Mouse (Mus musculus): Measurements from ENCODE around the gene BC004004. TPM values are rescaled to one million over a fixed set of nuclear protein-coding genes. Genes with fewer than 3 reads are reported as not detected.

Gene BC004004
- polyA plus RNA-seq, 1 experiment: 120 TPM

GRCm38 (mm10) chr17:29237267-29237771, 31.3 kb upstream of the BC004004 start:
- no peak for TF ChIP-seq POLR2AphosphoS2 (IDR thresholded peaks at IDR 0.05; ENCODE audit: insufficient read length, low read depth)
- TF ChIP-seq TCF3 (IDR thresholded peaks at IDR 0.05; ENCODE audit: insufficient read length, low read depth): no peak
- no peak for TF ChIP-seq MYOG (IDR thresholded peaks at IDR 0.05; ENCODE audit: control insufficient read depth in 1 of 3, insufficient read depth in 1 of 3, insufficient read length in 2 of 3, low read depth in 2 of 3)
- TF ChIP-seq MYOD1 (IDR thresholded peaks at IDR 0.05; ENCODE audit: control insufficient read depth in 1 of 3, insufficient read length in 2 of 3, low read depth in 2 of 3): no peak
- peaks cover 56% of the 10 kb centered on the region for H3K27me3 ChIP-seq (ENCODE audit: control insufficient read depth, insufficient read depth, insufficient read length)
- H3K36me3 ChIP-seq (ENCODE audit: control insufficient read depth, insufficient read depth): no peaks in the 10 kb centered on the region
- H3ac ChIP-seq (ENCODE audit: control insufficient read depth, insufficient read length): no peak overlapping the region
- H3K4me2 ChIP-seq (ENCODE audit: low read depth): no peak overlapping the region
- no peaks in the 10 kb centered on the region for H3K79me2 ChIP-seq (ENCODE audit: control insufficient read depth, insufficient read depth)
- H3K4me3 ChIP-seq: no peak overlapping the region

GRCm38 (mm10) chr17:29237772-29238420, 30.7 kb upstream of the BC004004 start, which contains the start of gene Cpne5:
Gene Cpne5 (minus strand): TSS chr17:29238167.
- Histone ChIP-seq H3ac (ENCODE audit: control insufficient read depth, insufficient read length) (no peak within 1 kb of the TSS), H3K4me2 (ENCODE audit: low read depth) (peak within 1 kb of the TSS; percentile 6), H3K79me2 (ENCODE audit: control insufficient read depth, insufficient read depth) (no peaks in the 10 kb centered on the region), H3K36me3 (ENCODE audit: control insufficient read depth, insufficient read depth) (no peaks in the 10 kb centered on the region), H3K27me3 (ENCODE audit: control insufficient read depth, insufficient read depth, insufficient read length) (peaks cover 56% of the 10 kb centered on the region), H3K4me3 (no peak within 1 kb of the TSS)
- TF ChIP-seq E2F4 (IDR thresholded peaks at IDR 0.05; ENCODE audit: insufficient read depth) (no peak), POLR2AphosphoS2 (IDR thresholded peaks at IDR 0.05; ENCODE audit: insufficient read length, low read depth) (no peak), USF1 (IDR thresholded peaks at IDR 0.05; ENCODE audit: low read depth) (no peak), MYOG (IDR thresholded peaks at IDR 0.05; ENCODE audit: control insufficient read depth in 1 of 3, insufficient read depth in 1 of 3, insufficient read length in 2 of 3, low read depth in 2 of 3) (no peak), CEBPB (IDR thresholded peaks at IDR 0.05; ENCODE audit: insufficient read depth, poor library complexity, severe bottlenecking) (no peak), MAX (IDR thresholded peaks at IDR 0.05; ENCODE audit: low read depth) (no peak), MYOD1 (IDR thresholded peaks at IDR 0.05; ENCODE audit: control insufficient read depth in 1 of 3, insufficient read length in 2 of 3, low read depth in 2 of 3) (no peak), TCF3 (IDR thresholded peaks at IDR 0.05; ENCODE audit: insufficient read length, low read depth) (no peak), SRF (IDR thresholded peaks at IDR 0.05; ENCODE audit: control insufficient read depth, insufficient read length, low read depth) (no peak)

- Histone ChIP-seq H3K36me3 (ENCODE audit: control insufficient read depth, insufficient read depth) (no peaks in the 10 kb centered on the region), H3K4me2 (ENCODE audit: low read depth) (peak overlapping the region; percentile 6), H3K79me2 (ENCODE audit: control insufficient read depth, insufficient read depth) (no peaks in the 10 kb centered on the region), H3K27me3 (ENCODE audit: control insufficient read depth, insufficient read depth, insufficient read length) (peaks cover 60% of the 10 kb centered on the region), H3K4me3 (no peak overlapping the region), H3ac (ENCODE audit: control insufficient read depth, insufficient read length) (no peak overlapping the region)
- no peak for TF ChIP-seq E2F4 (IDR thresholded peaks at IDR 0.05; ENCODE audit: insufficient read depth)
- TF ChIP-seq CEBPB (IDR thresholded peaks at IDR 0.05; ENCODE audit: insufficient read depth, poor library complexity, severe bottlenecking): no peak
- no peak for TF ChIP-seq TCF12 (IDR thresholded peaks at IDR 0.05; ENCODE audit: insufficient read depth, poor library complexity, severe bottlenecking)
- TF ChIP-seq SRF (IDR thresholded peaks at IDR 0.05; ENCODE audit: control insufficient read depth, insufficient read length, low read depth): no peak
- no peak for TF ChIP-seq MYOD1 (IDR thresholded peaks at IDR 0.05; ENCODE audit: control insufficient read depth in 1 of 3, insufficient read length in 2 of 3, low read depth in 2 of 3)
- TF ChIP-seq TCF3 (IDR thresholded peaks at IDR 0.05; ENCODE audit: insufficient read length, low read depth): no peak
- TF ChIP-seq POLR2AphosphoS2 (IDR thresholded peaks at IDR 0.05; ENCODE audit: insufficient read length, low read depth): no peak
- no peak for TF ChIP-seq MAX (IDR thresholded peaks at IDR 0.05; ENCODE audit: low read depth)
- no peak for TF ChIP-seq REST (IDR thresholded peaks at IDR 0.05; ENCODE audit: insufficient read depth, insufficient read length)
- no peak for TF ChIP-seq POLR2A (IDR thresholded peaks at IDR 0.05; ENCODE audit: insufficient read length, low read depth)
- no peak for TF ChIP-seq USF1 (IDR thresholded peaks at IDR 0.05; ENCODE audit: low read depth)
Observed at GRCm38 (mm10) chr17:29238421-29238945, 30.1 kb upstream of the BC004004 start.

- peaks cover 10% of the 10 kb centered on the region for H3K27me3 ChIP-seq (ENCODE audit: control insufficient read depth, insufficient read depth, insufficient read length)
- no peaks in the 10 kb centered on the region for H3K36me3 ChIP-seq (ENCODE audit: control insufficient read depth, insufficient read depth)
- no peak overlapping the region for H3ac ChIP-seq (ENCODE audit: control insufficient read depth, insufficient read length)
- TF ChIP-seq SRF (IDR thresholded peaks at IDR 0.05; ENCODE audit: control insufficient read depth, insufficient read length, low read depth) (no peak), POLR2AphosphoS2 (IDR thresholded peaks at IDR 0.05; ENCODE audit: insufficient read length, low read depth) (no peak), MYOG (IDR thresholded peaks at IDR 0.05; ENCODE audit: control insufficient read depth in 1 of 3, insufficient read depth in 1 of 3, insufficient read length in 2 of 3, low read depth in 2 of 3) (no peak), MAX (IDR thresholded peaks at IDR 0.05; ENCODE audit: low read depth) (no peak), REST (IDR thresholded peaks at IDR 0.05; ENCODE audit: insufficient read depth, insufficient read length) (no peak), TCF3 (IDR thresholded peaks at IDR 0.05; ENCODE audit: insufficient read length, low read depth) (no peak)
- no peaks in the 10 kb centered on the region for H3K79me2 ChIP-seq (ENCODE audit: control insufficient read depth, insufficient read depth)
- no peak overlapping the region for H3K4me2 ChIP-seq (ENCODE audit: low read depth)
- no peak overlapping the region for H3K4me3 ChIP-seq
Observed at GRCm38 (mm10) chr17:29244912-29245311, 23.7 kb upstream of the BC004004 start.

GRCm38 (mm10) chr17:29245725-29246124, 22.9 kb upstream of the BC004004 start:
- no peak overlapping the region for H3ac ChIP-seq (ENCODE audit: control insufficient read depth, insufficient read length)
- no peaks in the 10 kb centered on the region for H3K36me3 ChIP-seq (ENCODE audit: control insufficient read depth, insufficient read depth)
- H3K79me2 ChIP-seq (ENCODE audit: control insufficient read depth, insufficient read depth): no peaks in the 10 kb centered on the region
- TF ChIP-seq MAX (IDR thresholded peaks at IDR 0.05; ENCODE audit: low read depth) (no peak), MYOD1 (IDR thresholded peaks at IDR 0.05; ENCODE audit: control insufficient read depth in 1 of 3, insufficient read length in 2 of 3, low read depth in 2 of 3) (no peak), TCF12 (IDR thresholded peaks at IDR 0.05; ENCODE audit: insufficient read depth, poor library complexity, severe bottlenecking) (no peak), SRF (IDR thresholded peaks at IDR 0.05; ENCODE audit: control insufficient read depth, insufficient read length, low read depth) (no peak), TCF3 (IDR thresholded peaks at IDR 0.05; ENCODE audit: insufficient read length, low read depth) (no peak), POLR2AphosphoS2 (IDR thresholded peaks at IDR 0.05; ENCODE audit: insufficient read length, low read depth) (no peak), POLR2A (IDR thresholded peaks at IDR 0.05; ENCODE audit: insufficient read length, low read depth) (no peak), MYOG (IDR thresholded peaks at IDR 0.05; ENCODE audit: control insufficient read depth in 1 of 3, insufficient read depth in 1 of 3, insufficient read length in 2 of 3, low read depth in 2 of 3) (no peak), CEBPB (IDR thresholded peaks at IDR 0.05; ENCODE audit: insufficient read depth, poor library complexity, severe bottlenecking) (no peak), USF1 (IDR thresholded peaks at IDR 0.05; ENCODE audit: low read depth) (no peak), E2F4 (IDR thresholded peaks at IDR 0.05; ENCODE audit: insufficient read depth) (no peak), REST (IDR thresholded peaks at IDR 0.05; ENCODE audit: insufficient read depth, insufficient read length) (no peak)
- H3K4me2 ChIP-seq (ENCODE audit: low read depth): no peak overlapping the region
- peaks cover 5% of the 10 kb centered on the region for H3K27me3 ChIP-seq (ENCODE audit: control insufficient read depth, insufficient read depth, insufficient read length)
- no peak overlapping the region for H3K4me3 ChIP-seq
